Mouse (Mus musculus): ENCODE measurements around the gene Plppr2.

- TF ChIP-seq CTCF (IDR thresholded peaks at IDR 0.05; ENCODE audit: low read depth, low read length) (no peak), EP300 (IDR thresholded peaks at IDR 0.05; ENCODE audit: insufficient read depth, low read depth, low read length) (no peak)
Measured at GRCm38 (mm10) chr9:21983911-21984310, 47.1 kb downstream of the Plppr2 start.

Measured in ES-Bruce4 (cell line).